Mouse (Mus musculus): ENCODE data around the gene Immp2l. TPM values are rescaled to one million over a fixed set of nuclear protein-coding genes. Genes with fewer than 3 reads are reported as not detected.
A peak's percentile ranks its signal among the peaks of the same experiment; 100 is the strongest.

Immp2l gene
- total RNA-seq, 2 experiments from 2014 or later = 3.7 to 6.4 TPM

- no peak for DNase-seq (ENCODE audit: low spot score in 2 of 2)
These were observed 394.1 kb downstream of the Immp2l start for GRCm38 (mm10) chr12:41417961-41418360.

DNA sequence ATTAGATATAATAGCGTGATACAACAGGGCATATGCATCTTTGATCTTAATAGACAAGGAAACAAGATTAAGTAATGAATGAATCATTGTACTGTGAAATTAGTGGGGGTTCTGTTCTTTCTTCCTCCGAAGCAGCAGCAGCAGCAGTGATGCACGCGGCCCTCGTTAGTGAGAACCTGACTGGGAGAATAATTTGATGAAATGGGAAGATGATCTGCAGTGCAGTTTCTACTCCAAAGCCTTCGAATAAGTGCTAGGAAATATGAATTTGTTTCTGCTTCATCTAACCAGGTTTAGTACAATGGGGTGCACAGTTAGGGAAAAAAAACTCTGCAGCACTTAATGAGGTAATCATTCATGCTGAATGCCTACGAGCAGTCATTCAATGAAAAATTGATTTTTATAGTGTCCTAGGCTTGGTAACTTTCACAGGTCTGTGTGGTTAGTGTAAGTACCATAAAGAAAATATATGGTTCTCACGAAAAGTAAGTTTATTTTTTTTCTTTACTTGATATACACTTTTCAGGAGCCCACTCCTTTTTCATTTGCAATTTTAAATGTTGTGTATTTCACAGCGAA lies 401.3 kb downstream of the Immp2l start:
- no peak for DNase-seq (ENCODE audit: low spot score in 2 of 2)

- DNase-seq (ENCODE audit: low spot score in 2 of 2) = no peak
These were observed 403.6 kb downstream of the Immp2l start for GRCm38 (mm10) chr12:41427464-41427863.

DNA sequence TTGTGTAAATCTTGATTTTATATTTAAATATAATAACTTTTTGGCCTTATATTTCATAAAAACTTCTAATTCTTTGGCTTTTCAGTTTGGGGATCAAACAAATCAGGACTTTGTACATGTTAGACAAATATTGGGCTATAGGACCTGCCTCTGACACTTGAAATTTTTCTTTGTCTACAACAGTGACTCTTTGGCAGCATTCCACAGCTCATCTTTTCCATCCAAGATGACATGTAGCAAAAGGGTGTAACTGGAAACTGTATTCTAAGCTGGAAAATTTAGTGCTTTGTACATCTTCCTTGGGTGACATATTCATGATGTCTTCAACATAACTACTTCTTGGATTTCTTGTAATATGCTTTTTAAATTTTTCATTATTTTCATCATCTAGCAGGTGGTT lies 404.9 kb downstream of the Immp2l start:
- no peak for DNase-seq (ENCODE audit: low spot score in 2 of 2)

DNA sequence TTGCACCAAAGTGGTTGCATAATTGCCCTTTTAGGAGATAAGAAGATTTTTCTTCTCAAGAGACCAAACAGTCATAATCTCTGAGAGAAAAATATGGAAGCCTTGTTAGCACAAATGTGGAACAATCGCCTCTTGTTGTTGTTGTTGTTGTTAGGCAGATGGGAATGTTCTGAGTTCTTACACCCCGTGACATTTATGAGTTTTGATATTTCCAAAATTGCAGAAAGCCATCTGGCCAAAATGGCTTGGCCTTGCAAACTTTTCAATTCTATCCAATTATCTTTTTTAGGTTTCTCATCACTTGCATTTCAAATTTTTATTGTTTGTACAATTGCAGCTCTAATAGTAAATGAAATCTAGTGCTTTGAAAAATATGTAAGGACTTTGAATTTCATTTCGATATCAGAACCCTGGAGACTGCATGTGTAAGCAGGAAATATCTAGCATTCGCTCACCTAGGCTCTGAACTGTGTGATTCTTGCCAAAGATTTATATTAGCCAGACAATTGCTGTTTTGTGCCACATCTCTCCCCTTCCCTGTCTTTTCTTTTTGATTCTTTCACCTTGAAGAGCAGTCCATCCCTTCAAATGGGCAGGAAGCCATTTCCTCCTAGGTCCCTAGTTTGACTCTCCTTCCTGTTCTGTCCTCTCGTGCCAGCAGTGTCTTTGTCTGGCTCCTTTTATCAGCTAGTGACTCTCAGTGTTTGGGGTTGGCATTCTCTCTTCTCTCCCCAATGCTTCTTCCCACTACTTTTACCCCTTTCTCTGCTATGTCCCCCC lies 412.5 kb downstream of the Immp2l start:
- peak in 1 of 2 experiments; percentile 71 for DNase-seq (ENCODE audit: low spot score in 2 of 2)

- no peak for DNase-seq (ENCODE audit: low spot score in 2 of 2)
These were observed 414.6 kb downstream of the Immp2l start for GRCm38 (mm10) chr12:41438446-41438845.

- no peak for DNase-seq (ENCODE audit: low spot score in 2 of 2)
These were observed 444.6 kb downstream of the Immp2l start for GRCm38 (mm10) chr12:41468374-41468991.

DNA sequence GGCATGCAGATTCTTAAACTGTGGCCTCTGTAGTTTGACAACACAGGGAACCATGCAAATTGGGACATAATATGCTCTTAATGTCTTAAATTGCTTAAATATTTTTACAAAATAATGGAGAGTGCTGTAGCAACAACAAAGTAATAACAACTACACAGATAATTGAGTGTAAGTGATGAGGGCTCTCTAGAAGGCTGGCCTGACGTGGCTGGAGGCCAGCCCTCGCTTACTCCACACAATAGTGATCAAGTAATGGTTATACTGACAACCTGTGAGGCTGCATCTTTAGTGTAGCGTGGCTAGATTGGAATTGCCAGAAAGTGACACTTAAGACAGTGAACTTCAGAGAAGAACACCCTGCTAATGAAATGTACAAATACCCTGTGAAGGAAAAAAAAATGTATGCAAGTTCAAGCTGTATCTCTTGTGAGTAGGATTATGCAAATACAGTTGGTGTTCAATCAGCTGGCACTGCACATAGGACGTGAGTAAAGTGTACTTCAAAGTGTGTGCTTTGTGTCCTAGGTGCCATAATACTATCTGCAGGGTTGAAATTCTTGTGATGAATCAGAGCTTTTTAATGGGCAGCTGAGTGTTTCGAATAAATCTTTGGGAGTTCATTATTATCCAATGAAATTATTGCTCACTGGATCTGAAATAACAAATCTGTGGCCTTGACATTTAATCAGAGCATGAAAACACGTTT lies 445.4 kb downstream of the Immp2l start:
- DNase-seq (ENCODE audit: low spot score in 2 of 2) = no peak

- DNase-seq (ENCODE audit: low spot score in 2 of 2) = no peak
These were observed 457.6 kb downstream of the Immp2l start for GRCm38 (mm10) chr12:41481486-41481885.

GRCm38 (mm10) chr12:41483091-41483592 lies 459.3 kb downstream of the Immp2l start:
- DNase-seq (ENCODE audit: low spot score in 2 of 2) = peak; percentile 20 to 35

DNA sequence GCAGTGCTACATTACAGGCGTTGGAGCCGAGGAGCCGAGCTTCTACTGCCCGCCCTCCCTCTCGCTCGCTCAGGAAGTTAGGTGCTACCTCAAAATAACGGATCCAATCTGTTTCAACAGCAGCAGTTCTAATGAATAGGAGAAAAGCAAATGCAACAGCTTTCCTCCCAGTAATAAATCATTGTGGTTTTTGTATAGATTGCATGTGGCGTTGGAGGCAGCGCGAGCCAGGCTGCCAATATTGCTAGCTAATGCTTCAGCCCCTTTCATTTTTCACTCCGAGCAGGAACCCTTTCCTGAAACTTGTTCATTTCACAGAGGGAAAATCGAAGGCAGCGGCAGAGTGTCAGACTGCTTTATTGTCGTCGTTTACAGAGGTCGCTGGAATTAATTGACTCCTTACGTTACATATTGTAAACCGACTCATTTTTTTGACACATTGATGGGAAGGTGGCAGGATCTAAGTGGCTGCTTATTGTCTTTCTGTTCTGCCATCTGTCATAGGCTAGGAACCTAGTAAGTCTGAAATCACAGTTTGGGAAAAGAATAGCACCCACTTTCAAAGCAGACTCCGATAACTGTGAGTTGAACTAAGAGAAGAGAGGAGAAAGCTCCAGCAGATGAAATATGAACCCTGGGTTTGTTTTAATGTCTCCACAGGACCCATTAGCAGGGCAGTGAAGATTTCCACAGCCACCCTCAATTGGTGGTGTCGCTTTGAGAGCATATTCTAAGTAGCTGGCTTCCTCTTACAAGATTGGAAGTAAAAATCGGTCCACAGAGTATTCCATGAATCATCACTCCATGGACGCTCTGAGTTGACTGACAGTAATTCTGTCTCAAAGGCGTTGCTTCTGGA lies 459.9 kb downstream of the Immp2l start:
- peak; percentile 35 to 38 for DNase-seq (ENCODE audit: low spot score in 2 of 2)

- peak; percentile 29 to 69 for DNase-seq (ENCODE audit: low spot score in 2 of 2)
These were observed 461.0 kb downstream of the Immp2l start for GRCm38 (mm10) chr12:41484689-41485511.

DNA sequence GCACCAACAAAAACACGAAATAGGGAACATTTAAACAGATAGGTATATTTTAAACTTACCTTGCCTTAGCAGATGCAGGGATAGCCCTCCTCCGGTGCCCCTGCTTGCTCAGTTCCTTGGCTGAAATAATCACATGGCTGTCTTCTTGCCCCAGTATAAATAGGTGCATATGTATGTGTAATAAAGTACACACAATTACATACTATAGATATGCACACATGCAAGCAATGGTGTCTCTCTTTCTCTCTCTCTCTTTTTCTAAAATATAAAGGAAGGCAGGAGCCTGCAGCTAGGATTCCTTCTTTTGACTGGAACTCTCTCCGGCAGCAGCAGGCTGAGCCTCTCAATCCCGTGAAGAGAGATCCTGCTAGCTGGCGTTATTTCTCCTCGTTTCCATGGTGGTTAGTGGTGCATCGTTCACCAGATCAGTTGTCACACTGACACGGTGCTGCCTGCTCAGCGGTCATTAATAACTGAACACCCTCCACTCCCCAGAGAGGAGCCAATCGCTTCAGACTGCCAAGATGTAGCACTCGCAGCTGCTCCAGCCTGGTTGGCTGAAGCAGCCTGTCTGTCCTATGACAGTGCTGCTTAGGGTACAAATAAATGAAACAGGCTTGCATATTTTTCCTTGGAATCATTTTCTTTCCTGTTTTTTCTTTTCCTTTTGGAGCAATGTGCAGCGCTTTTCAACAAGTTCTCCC lies 461.8 kb downstream of the Immp2l start:
- DNase-seq (ENCODE audit: low spot score in 2 of 2) = peak; percentile 77 to 91

GRCm38 (mm10) chr12:41486331-41486730 lies 462.4 kb downstream of the Immp2l start, which contains the start of gene Lrrn3:
Gene Lrrn3 (minus strand): TSS chr12:41486431.
- no peak for DNase-seq (ENCODE audit: low spot score in 2 of 2)

DNA sequence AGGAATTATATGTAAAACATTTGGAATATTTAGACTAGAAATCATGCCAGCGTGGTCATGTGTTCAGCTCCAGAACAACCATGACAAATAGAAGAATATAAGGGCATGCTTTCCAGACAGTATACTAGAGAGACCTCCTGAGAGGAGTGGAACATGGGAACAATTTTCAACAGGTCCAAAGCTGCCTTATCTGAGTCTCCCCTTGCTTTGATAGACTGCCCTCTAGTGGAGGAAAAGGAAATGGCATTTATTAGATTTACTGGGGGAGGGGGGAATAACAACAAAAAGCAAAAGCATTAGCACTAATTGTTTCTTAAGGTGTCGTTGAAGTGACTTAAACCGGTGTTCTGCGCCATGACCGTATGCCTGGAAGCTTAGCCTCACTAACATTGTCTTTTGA lies 463.1 kb downstream of the Immp2l start:
- peak in 1 of 2 experiments; percentile 79 for DNase-seq (ENCODE audit: low spot score in 2 of 2)

GRCm38 (mm10) chr12:41494620-41495019 lies 470.7 kb downstream of the Immp2l start:
- DNase-seq (ENCODE audit: low spot score in 2 of 2) = no peak

- no peak for DNase-seq (ENCODE audit: low spot score in 2 of 2)
These were observed 476.3 kb downstream of the Immp2l start for GRCm38 (mm10) chr12:41500049-41500820.

GRCm38 (mm10) chr12:41508610-41509009 lies 484.7 kb downstream of the Immp2l start:
- no peak for DNase-seq (ENCODE audit: low spot score in 2 of 2)

All from layer of hippocampus, postnatal 14 days (tissue).